Mouse (Mus musculus) forebrain, embryonic 13.5 days (tissue): Measurements from ENCODE around the gene Olfr1295. TPM values are rescaled to one million over a fixed set of nuclear protein-coding genes. Genes with fewer than 3 reads are reported as not detected.

Experiments
- ATAC-seq: fragments of 200-750 bp; cut with Nextera tagmentation; 2 replicates; pipeline ENCODE4 v1.8.0; 2017
- H3K27ac ChIP-seq: fragments of 300-500 bp; sonication (generic); 2 replicates; pipeline ENCODE4 v1.5.1; 2015; ENCODE audit warnings: inconsistent platforms, mild to moderate bottlenecking, moderate library complexity
- H3K27me3 ChIP-seq: fragments of 300-500 bp; sonication (generic); 2 replicates; pipeline ENCODE4 v1.6.1; 2015; ENCODE audit warnings: mild to moderate bottlenecking, inconsistent platforms
- H3K36me3 ChIP-seq: fragments of 300-500 bp; sonication (generic); 2 replicates; pipeline ENCODE4 v1.6.1; 2015; ENCODE audit warnings: mild to moderate bottlenecking, inconsistent platforms; ENCODE audit not compliant: poor library complexity, severe bottlenecking
- H3K4me1 ChIP-seq: fragments of 300-500 bp; sonication (generic); 2 replicates; pipeline ENCODE4 v1.6.1; 2015; ENCODE audit warnings: inconsistent platforms
- H3K4me2 ChIP-seq: fragments of 300-500 bp; sonication (generic); 2 replicates; pipeline ENCODE4 v1.6.1; 2015; ENCODE audit warnings: inconsistent platforms, mild to moderate bottlenecking, moderate library complexity
- H3K4me3 ChIP-seq: fragments of 300-500 bp; sonication (generic); 2 replicates; pipeline ENCODE4 v1.5.1; 2015; ENCODE audit warnings: mild to moderate bottlenecking, inconsistent platforms
- H3K9ac ChIP-seq: fragments of 300-500 bp; sonication (generic); 2 replicates; pipeline ENCODE4 v1.6.1; 2015; ENCODE audit warnings: mild to moderate bottlenecking, inconsistent platforms
- H3K9me3 ChIP-seq: fragments of 300-500 bp; sonication (generic); replicated peaks from 2 replicates; pipeline ENCODE4 v1.6.1; 2016; ENCODE audit warnings: inconsistent platforms
- WGBS: fragments of 180-500 bp; shearing (Covaris S2); methylation state at CpG from one replicate; pipeline ENCODE4 v1.1.7; 2015; 5-methylcytosine and 5-hydroxymethylcytosine counted together
- polyA plus RNA-seq: library from polyadenylated mRNA; unstranded; fragments of >200 nt; fragmentation: Nextera tagmentation; extraction: Ambion mirVana; gene quantifications from 2 replicates; pipeline ENCODE4 v1.2.1, GENCODE M21; 2015

Olfr1295 gene
- polyA plus RNA-seq: not detected in 2 replicates

- no peak within 1 kb of the TSS for H3K9ac ChIP-seq
- H3K4me3 ChIP-seq: no peak within 1 kb of the TSS
- no peaks in the 10 kb centered on the region for H3K36me3 ChIP-seq
- no peak for ATAC-seq
- no peaks in the 10 kb centered on the region for H3K9me3 ChIP-seq
- H3K27me3 ChIP-seq: no peaks in the 10 kb centered on the region
- H3K4me1 ChIP-seq: no peaks in the 10 kb centered on the region
- no peak within 1 kb of the TSS for H3K27ac ChIP-seq
- no peak within 1 kb of the TSS for H3K4me2 ChIP-seq
Measured at GRCm38 (mm10) chr2:111569581-111569980, at the start of gene Olfr1295. Gene Olfr1295 (minus strand): TSS chr2:111569681.

GRCm38 (mm10) chr2:111540191-111540590 lies 29.3 kb downstream of the Olfr1295 start, which contains the start of gene Olfr1294:
Gene Olfr1294 (minus strand): TSS chr2:111540291.
- no peak for ATAC-seq
- Histone ChIP-seq H3K27ac (no peak within 1 kb of the TSS), H3K4me3 (no peak within 1 kb of the TSS), H3K36me3 (no peaks in the 10 kb centered on the region), H3K4me1 (no peaks in the 10 kb centered on the region), H3K9ac (no peak within 1 kb of the TSS), H3K4me2 (no peak within 1 kb of the TSS), H3K27me3 (no peaks in the 10 kb centered on the region), H3K9me3 (no peaks in the 10 kb centered on the region)
- WGBS: 65% methylated on average over 1 of the region's 1 CpGs

DNA sequence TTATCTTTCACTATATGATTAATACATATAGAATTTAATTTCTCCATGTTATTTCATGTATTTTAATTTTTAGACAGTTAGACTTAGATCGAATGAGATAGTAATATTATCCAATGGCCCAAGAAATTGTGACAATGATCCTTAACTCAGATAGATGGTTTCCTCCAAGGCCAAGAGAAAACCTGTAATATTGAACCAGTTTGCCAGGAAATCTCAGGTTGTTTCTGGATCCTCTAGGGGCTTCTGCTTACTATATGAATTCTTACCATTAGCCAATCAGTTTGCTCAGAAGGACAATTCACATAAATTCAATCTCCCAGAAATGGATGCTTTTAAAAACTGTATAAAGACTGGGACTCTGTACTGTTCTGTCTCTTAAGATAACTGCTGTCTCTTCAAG lies 44.6 kb downstream of the Olfr1295 start, which contains the start of gene Olfr1293-ps:
Gene Olfr1293-ps, plus strand, starts transcription at position 301 of the 400 bp plus-strand sequence.
- 98% methylated on average over 1 of the region's 1 CpGs for WGBS
- no peak within 1 kb of the TSS for H3K9ac ChIP-seq
- no peaks in the 10 kb centered on the region for H3K4me1 ChIP-seq
- H3K4me3 ChIP-seq: no peak within 1 kb of the TSS
- H3K27ac ChIP-seq: no peak within 1 kb of the TSS
- ATAC-seq: no peak
- H3K36me3 ChIP-seq: no peaks in the 10 kb centered on the region
- 0 out of 2 replicates have a peak, but pooled peaks cover under 1% of the 10 kb centered on the region for H3K9me3 ChIP-seq
- H3K4me2 ChIP-seq: no peak within 1 kb of the TSS
- H3K27me3 ChIP-seq: no peaks in the 10 kb centered on the region

- H3K4me1 ChIP-seq: no peaks in the 10 kb centered on the region
- no peaks in the 10 kb centered on the region for H3K27me3 ChIP-seq
- no peak overlapping the region for H3K27ac ChIP-seq
- no peak overlapping the region for H3K4me3 ChIP-seq
- no peak overlapping the region for H3K4me2 ChIP-seq
- 92% methylated on average over 10 of the region's 10 CpGs for WGBS
- H3K9me3 ChIP-seq: peaks cover 5% of the 10 kb centered on the region; the same call in 1 of the 2 replicates
- H3K9ac ChIP-seq: no peak overlapping the region
- H3K36me3 ChIP-seq: no peaks in the 10 kb centered on the region
- no peak for ATAC-seq
Measured at GRCm38 (mm10) chr2:111517451-111517850, 52.0 kb downstream of the Olfr1295 start.

Other genes with a start within 250 kb of the Olfr1295 start
- gene Olfr1281, start 243.2 kb downstream of the Olfr1295 start, polyA plus RNA-seq: not detected in 2 replicates
- gene Olfr1282, start 233.6 kb downstream of the Olfr1295 start, polyA plus RNA-seq: not detected in 2 replicates
- gene Olfr1283, start 202.9 kb downstream of the Olfr1295 start, polyA plus RNA-seq: not detected in 2 replicates
- gene Olfr1284, start 194.2 kb downstream of the Olfr1295 start, polyA plus RNA-seq: not detected in 2 replicates
- not detected in 2 replicates for gene Olfr1286, start 146.6 kb downstream of the Olfr1295 start, polyA plus RNA-seq
- gene Olfr1287, start 120.5 kb downstream of the Olfr1295 start, polyA plus RNA-seq: not detected in 2 replicates
- gene Olfr1288, start 95.6 kb downstream of the Olfr1295 start, polyA plus RNA-seq: not detected in 2 replicates
- not detected in 2 replicates for gene Olfr1289, start 88.9 kb downstream of the Olfr1295 start, polyA plus RNA-seq
- not detected in 2 replicates for gene Olfr1290, start 75.9 kb downstream of the Olfr1295 start, polyA plus RNA-seq
- gene Olfr1291-ps1, start 72.5 kb downstream of the Olfr1295 start, polyA plus RNA-seq: not detected in 2 replicates
- gene Olfr1293-ps, start 44.5 kb downstream of the Olfr1295 start, polyA plus RNA-seq: not detected in 2 replicates
- gene Olfr1294, start 29.4 kb downstream of the Olfr1295 start, polyA plus RNA-seq: not detected in 2 replicates
- not detected in 2 replicates for gene Olfr1297, start 56.8 kb upstream of the Olfr1295 start, polyA plus RNA-seq
- gene Olfr1298, start 79.5 kb upstream of the Olfr1295 start, polyA plus RNA-seq: not detected in 2 replicates
- not detected in 2 replicates for gene Olfr1299, start 91.7 kb upstream of the Olfr1295 start, polyA plus RNA-seq
- gene Olfr1301, start 181.3 kb upstream of the Olfr1295 start, polyA plus RNA-seq: not detected in 2 replicates
- not detected in 2 replicates for gene Olfr1302, start 207.7 kb upstream of the Olfr1295 start, polyA plus RNA-seq